Comparison of ENCODE assay signal across 32 mouse cellular contexts in the genomic region with DNA sequence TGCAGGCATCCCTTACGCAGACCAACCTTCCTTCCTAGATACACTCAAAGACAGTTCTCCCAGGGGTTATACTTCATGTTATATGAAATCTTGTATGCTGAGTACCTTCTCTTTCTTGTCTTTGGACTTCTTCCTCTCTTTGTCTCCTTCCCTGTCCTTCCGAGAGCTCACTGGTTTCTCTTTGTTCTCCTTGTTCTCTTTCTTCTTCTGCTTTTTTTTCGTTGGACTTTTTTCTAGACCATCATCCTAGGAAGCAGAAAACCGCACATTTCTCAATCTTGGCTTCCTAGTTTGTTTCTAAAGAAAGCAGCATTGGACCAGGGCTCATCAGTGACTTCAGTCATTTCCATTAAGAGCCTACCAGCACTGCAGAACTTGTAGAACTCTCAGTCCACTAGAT.
A peak's percentile ranks its signal among the peaks of the same experiment; 100 is the strongest.
DNase-seq lines count a peak whose midpoint lies in the region; ATAC-seq and TF ChIP-seq lines count a peak whose summit lies in the region.
"Had no signal": no experiment of that assay in that cellular context is flagged by ENCODE, and none has a peak within 500 bp of the region (broad histone marks: within the 10 kb centered on the region; RNA-seq: fewer than 3 reads in every experiment).

No protein-coding gene starts in this region.

- TF ChIP-seq CTCF in layer of hippocampus, adult 2 months (conservative IDR thresholded peaks at IDR 0.05) = no peak

- no peak overlapping the region for H3K9ac ChIP-seq in liver, embryonic 12.5 days
- H3K9ac ChIP-seq: embryonic facial prominence, embryonic 13.5 days; forebrain, embryonic 13.5 days; heart, embryonic 13.5 days; hindbrain, embryonic 14.5 days had no signal

- H3K4me3 ChIP-seq in layer of hippocampus, adult 2 months = no peak overlapping the region
- no peak overlapping the region for H3K4me3 ChIP-seq in liver, embryonic 12.5 days
- H3K4me3 ChIP-seq: embryonic facial prominence, embryonic 10.5 days; embryonic facial prominence, embryonic 13.5 days; forebrain, embryonic 10.5 days; forebrain, embryonic 13.5 days; gastrocnemius, adult 2 months; heart, adult 2 months; heart, embryonic 10.5 days; heart, embryonic 13.5 days had no signal

- 82% methylated on average over 4 of the region's 4 CpGs for WGBS in liver, embryonic 12.5 days (ENCODE audit: insufficient replicate concordance)

- ATAC-seq in granulocyte monocyte progenitor cell, adult 5-6 weeks (replicated peaks; ENCODE audit: poor library complexity, severe bottlenecking) = peak; percentile 77
- peak; percentile 76 for ATAC-seq in megakaryocyte progenitor cell, adult 5-6 weeks (replicated peaks; ENCODE audit: poor library complexity)
- no peak for ATAC-seq in liver, embryonic 12.5 days
- ATAC-seq: forebrain, embryonic 13.5 days; forebrain, embryonic 16.5 days; hindbrain, postnatal 0 days; inflammation-experienced regulatory T-cells, adult 6 months had no signal

- H3K36me3 ChIP-seq in liver, embryonic 12.5 days = peaks cover 98% of the 10 kb centered on the region

- H3K27me3 ChIP-seq in liver, embryonic 12.5 days (replicated peaks) = no peaks in the 10 kb centered on the region
- H3K27me3 ChIP-seq: CH12.LX; embryonic facial prominence, embryonic 13.5 days; forebrain, embryonic 13.5 days; heart, embryonic 13.5 days; Patski had no signal

- H3K4me1 ChIP-seq in liver, embryonic 12.5 days = no peaks in the 10 kb centered on the region
- H3K4me1 ChIP-seq: embryonic facial prominence, embryonic 10.5 days; embryonic facial prominence, embryonic 13.5 days; forebrain, embryonic 10.5 days; forebrain, embryonic 13.5 days; heart, embryonic 10.5 days had no signal

- H3K9me3 ChIP-seq in liver, embryonic 12.5 days (replicated peaks) = no peaks in the 10 kb centered on the region
- H3K9me3 ChIP-seq: embryonic facial prominence, embryonic 10.5 days; embryonic facial prominence, embryonic 13.5 days; forebrain, embryonic 10.5 days; forebrain, embryonic 13.5 days; G1E; heart, embryonic 10.5 days; heart, embryonic 13.5 days had no signal

- H3K4me2 ChIP-seq in liver, embryonic 12.5 days = no peak overlapping the region
- H3K4me2 ChIP-seq: embryonic facial prominence, embryonic 13.5 days; forebrain, embryonic 13.5 days; heart, embryonic 13.5 days; hindbrain, embryonic 14.5 days had no signal

- peak overlapping the region; percentile 19; the same call in 1 of the 2 replicates for H3K27ac ChIP-seq in layer of hippocampus, adult 2 months
- H3K27ac ChIP-seq in liver, embryonic 12.5 days = no peak overlapping the region
- H3K27ac ChIP-seq: embryonic facial prominence, embryonic 10.5 days; embryonic facial prominence, embryonic 13.5 days; forebrain, embryonic 10.5 days; forebrain, embryonic 13.5 days; gastrocnemius, adult 2 months; heart, adult 2 months; heart, embryonic 10.5 days; heart, embryonic 13.5 days; hindbrain, embryonic 14.5 days; hindbrain, postnatal 0 days had no signal

- DNase-seq in layer of hippocampus, adult 2 months (ENCODE audit: low spot score in 2 of 2) = no peak
- DNase-seq in layer of hippocampus, postnatal 10 days (ENCODE audit: low spot score in 2 of 2) = no peak
- no peak for DNase-seq in heart, adult 11 months
- DNase-seq: adrenal gland, postnatal 10 days; adrenal gland, postnatal 36 days; B cell, adult 2 months; cerebellum, adult 11 months; cerebellum, adult 2 months; cerebellum, adult 9-11 months; cerebellum, postnatal 25 days; embryo, embryonic 11 days; gastrocnemius, adult 2 months; gastrocnemius, postnatal 14 days; heart, adult 2 months; heart, postnatal 14 days; heart, postnatal 4 days had no signal
